Mouse (Mus musculus): ENCODE data around the gene Taar5.

Taar5 gene

DNA sequence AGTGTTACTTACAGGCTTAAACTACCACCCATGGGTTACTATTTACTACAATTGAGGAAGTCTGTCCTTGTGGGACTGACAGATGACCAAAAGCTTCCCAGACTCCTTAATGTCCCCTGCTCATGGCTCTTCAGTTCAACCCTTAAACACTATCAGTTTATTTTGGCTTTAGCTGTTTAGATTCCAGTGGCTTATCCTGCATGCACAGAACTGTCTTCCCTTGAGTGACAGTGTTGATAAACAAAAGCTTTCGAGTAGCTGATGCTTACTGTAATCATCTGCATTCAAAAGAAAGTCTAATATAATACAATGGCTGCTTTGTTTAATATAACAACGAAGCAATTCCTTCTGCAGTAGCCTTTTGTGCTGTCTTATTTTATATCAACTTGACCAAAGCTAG lies 36.5 kb downstream of the Taar5 start:
- DNase-seq (ENCODE audit: low read depth in 1 of 2, low spot score in 2 of 2): no peak

DNA sequence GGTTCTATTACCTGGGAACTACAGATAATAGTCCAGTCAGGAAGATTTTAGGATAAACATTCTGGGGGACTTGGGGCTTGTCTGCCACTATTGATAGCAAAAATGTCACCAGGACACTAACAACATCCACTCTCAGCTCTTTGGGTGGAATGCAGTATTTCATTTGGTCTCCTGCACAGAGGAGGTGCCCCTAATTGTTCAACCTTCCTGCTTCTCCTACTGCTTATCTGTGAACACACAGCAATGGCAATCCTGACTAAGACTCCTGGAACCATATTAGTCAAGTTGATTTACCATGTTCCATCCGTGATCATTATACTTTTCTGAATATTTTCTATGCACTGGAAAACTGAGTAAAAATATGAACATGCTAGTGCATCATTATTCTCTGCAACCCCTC lies 37.6 kb downstream of the Taar5 start:
- DNase-seq (ENCODE audit: low read depth in 1 of 2, low spot score in 2 of 2): no peak

Data from monocyte, adult 2 months (primary cell).